Mouse (Mus musculus): ENCODE data around the gene Dnajc9. TPM values are rescaled to one million over a fixed set of nuclear protein-coding genes. Genes with fewer than 3 reads are reported as not detected.

Dnajc9 gene
- polyA plus RNA-seq, 1 experiment from 2014 or later, result 317 TPM

DNA sequence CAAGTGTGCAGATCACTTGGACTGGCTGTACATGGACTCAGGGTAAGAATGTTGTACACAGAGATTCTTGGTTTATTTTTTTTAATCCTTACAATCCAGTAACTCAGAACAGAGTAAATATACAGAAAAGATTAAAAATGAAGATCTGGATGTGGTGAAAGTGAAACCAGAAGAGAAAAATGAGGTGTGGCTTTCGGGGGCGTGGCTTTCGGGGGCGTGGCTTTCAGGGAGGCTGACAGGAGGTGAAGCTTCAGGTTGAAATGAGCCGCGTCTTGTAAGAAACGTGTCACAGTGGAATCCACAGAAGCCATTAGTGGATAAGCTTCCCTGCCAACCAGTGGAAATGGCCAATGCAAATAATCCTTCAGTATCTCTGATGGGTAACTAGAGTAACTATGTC, 47.8 kb downstream of the Dnajc9 start:
- Histone ChIP-seq H3K4me3 (ENCODE audit: low read depth, low read length) (no peak overlapping the region), H3K4me2 (ENCODE audit: low read depth, low read length, severe bottlenecking) (no peak overlapping the region), H3K9ac (ENCODE audit: low read length) (no peak overlapping the region), H3K27me3 (ENCODE audit: control insufficient read depth, insufficient read depth, low read length) (no peaks in the 10 kb centered on the region), H3K27ac (ENCODE audit: low read depth, low read length) (no peak overlapping the region), H3K36me3 (ENCODE audit: control insufficient read depth, insufficient read depth, low read length) (no peaks in the 10 kb centered on the region; the same call in none of the 2 replicates), H3K9me3 (ENCODE audit: control insufficient read depth, low read length) (no peaks in the 10 kb centered on the region), H3K4me1 (replicated peaks; ENCODE audit: control insufficient read depth, insufficient read depth, low read length) (no peaks in the 10 kb centered on the region; the same call in 1 of the 2 replicates)
- 87% methylated on average over 7 of the region's 7 CpGs for WGBS
- DNase-seq (ENCODE audit: low spot score) (no peak), ATAC-seq (replicated peaks; ENCODE audit: low FRiP score) (no peak)

DNA sequence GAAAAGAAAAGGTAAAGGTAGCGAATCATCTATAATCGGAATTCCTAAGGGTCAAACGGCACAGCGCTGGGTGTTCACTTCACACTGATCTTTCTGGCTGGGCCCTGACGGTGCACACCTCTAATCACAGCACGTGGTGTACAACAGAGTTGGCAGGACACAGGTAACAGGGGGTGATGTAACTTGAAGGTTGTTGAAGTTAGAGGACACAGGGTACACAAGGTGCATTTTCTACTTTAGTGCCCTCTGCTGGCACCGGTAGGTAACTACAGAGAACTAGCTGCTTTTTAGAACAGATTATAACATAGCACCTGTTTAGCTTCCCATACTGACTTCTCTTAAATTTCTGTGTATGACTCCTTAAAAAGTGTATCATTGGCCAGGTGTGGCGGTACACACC, 48.6 kb downstream of the Dnajc9 start:
- Histone ChIP-seq H3K4me3 (ENCODE audit: low read depth, low read length) (no peak overlapping the region), H3K27me3 (ENCODE audit: control insufficient read depth, insufficient read depth, low read length) (no peaks in the 10 kb centered on the region), H3K4me1 (replicated peaks; ENCODE audit: control insufficient read depth, insufficient read depth, low read length) (no peaks in the 10 kb centered on the region), H3K36me3 (ENCODE audit: control insufficient read depth, insufficient read depth, low read length) (peaks cover 4% of the 10 kb centered on the region), H3K27ac (ENCODE audit: low read depth, low read length) (no peak overlapping the region), H3K4me2 (ENCODE audit: low read depth, low read length, severe bottlenecking) (no peak overlapping the region), H3K9me3 (ENCODE audit: control insufficient read depth, low read length) (no peaks in the 10 kb centered on the region), H3K9ac (ENCODE audit: low read length) (no peak overlapping the region)
- WGBS, result 85% methylated on average over 8 of the region's 8 CpGs
- no peak for DNase-seq (ENCODE audit: low spot score)
- ATAC-seq (replicated peaks; ENCODE audit: low FRiP score), result no peak

DNA sequence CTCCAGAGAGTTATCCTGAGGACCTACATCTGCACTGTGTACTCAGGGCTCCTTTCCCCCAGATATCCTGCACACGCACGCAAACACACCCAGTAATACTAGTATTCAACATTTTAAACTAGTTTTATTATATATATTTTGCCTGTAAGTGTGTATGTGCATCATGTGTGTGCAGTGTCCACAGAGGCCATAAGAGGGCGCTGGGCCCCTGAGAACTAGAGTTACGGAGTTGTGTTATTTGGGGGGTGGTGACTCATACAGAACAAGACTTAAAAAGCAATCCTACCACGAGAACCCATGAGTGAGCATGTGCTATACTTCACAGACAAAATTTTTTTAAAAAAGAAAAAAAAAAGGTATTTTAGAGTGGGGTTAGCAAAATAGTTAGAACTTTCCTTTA, 49.3 kb downstream of the Dnajc9 start:
- Histone ChIP-seq H3K27me3 (ENCODE audit: control insufficient read depth, insufficient read depth, low read length) (no peaks in the 10 kb centered on the region), H3K36me3 (ENCODE audit: control insufficient read depth, insufficient read depth, low read length) (peaks cover 4% of the 10 kb centered on the region), H3K9ac (ENCODE audit: low read length) (no peak overlapping the region), H3K4me3 (ENCODE audit: low read depth, low read length) (no peak overlapping the region), H3K4me2 (ENCODE audit: low read depth, low read length, severe bottlenecking) (no peak overlapping the region), H3K27ac (ENCODE audit: low read depth, low read length) (no peak overlapping the region), H3K4me1 (replicated peaks; ENCODE audit: control insufficient read depth, insufficient read depth, low read length) (no peaks in the 10 kb centered on the region), H3K9me3 (ENCODE audit: control insufficient read depth, low read length) (no peaks in the 10 kb centered on the region)
- DNase-seq (ENCODE audit: low spot score), result no peak
- no peak for ATAC-seq (replicated peaks; ENCODE audit: low FRiP score)
- WGBS, result 95% methylated on average over 5 of the region's 5 CpGs

Other genes starting within 250 kb of the Dnajc9 start
- 14.9 and 15.4 TPM in 2 replicates for gene Kcnk5, start 207.1 kb downstream of the Dnajc9 start, polyA plus RNA-seq (2014; fragmentation: Nextera tagmentation; extraction: Ambion mirVana)
- gene Kcnk16, start 119.7 kb downstream of the Dnajc9 start, polyA plus RNA-seq (2014; fragmentation: Nextera tagmentation; extraction: Ambion mirVana), result not detected in 2 replicates
- 8.5 and 12.6 TPM in 2 replicates for gene Nudt13, start 94.2 kb downstream of the Dnajc9 start, polyA plus RNA-seq (2014; fragmentation: Nextera tagmentation; extraction: Ambion mirVana)
- 77.9 and 78.5 TPM in 2 replicates for gene Ecd, start 40.8 kb downstream of the Dnajc9 start, polyA plus RNA-seq (2014; fragmentation: Nextera tagmentation; extraction: Ambion mirVana)
- gene Fam149b, start 40.7 kb downstream of the Dnajc9 start, polyA plus RNA-seq (2014; fragmentation: Nextera tagmentation; extraction: Ambion mirVana), result 59.5 and 60.8 TPM in 2 replicates
- 69.7 and 75.5 TPM in 2 replicates for gene Mrps16, start 4.7 kb upstream of the Dnajc9 start, polyA plus RNA-seq (2014; fragmentation: Nextera tagmentation; extraction: Ambion mirVana)
- gene Cfap70, start 63.3 kb upstream of the Dnajc9 start, polyA plus RNA-seq (2014; fragmentation: Nextera tagmentation; extraction: Ambion mirVana), result 0.24 and 0.64 TPM in 2 replicates
- 12.8 and 14.6 TPM in 2 replicates for gene Anxa7, start 91.2 kb upstream of the Dnajc9 start, polyA plus RNA-seq (2014; fragmentation: Nextera tagmentation; extraction: Ambion mirVana)
- 1.1 and 1.4 TPM in 2 replicates for gene Mss51, start 108.0 kb upstream of the Dnajc9 start, polyA plus RNA-seq (2014; fragmentation: Nextera tagmentation; extraction: Ambion mirVana)
- gene Ppp3cb, start 157.7 kb upstream of the Dnajc9 start, polyA plus RNA-seq (2014; fragmentation: Nextera tagmentation; extraction: Ambion mirVana), result 61.5 and 69.1 TPM in 2 replicates

Measured in forebrain, embryonic 11.5 days (tissue).